In the genomic region with DNA sequence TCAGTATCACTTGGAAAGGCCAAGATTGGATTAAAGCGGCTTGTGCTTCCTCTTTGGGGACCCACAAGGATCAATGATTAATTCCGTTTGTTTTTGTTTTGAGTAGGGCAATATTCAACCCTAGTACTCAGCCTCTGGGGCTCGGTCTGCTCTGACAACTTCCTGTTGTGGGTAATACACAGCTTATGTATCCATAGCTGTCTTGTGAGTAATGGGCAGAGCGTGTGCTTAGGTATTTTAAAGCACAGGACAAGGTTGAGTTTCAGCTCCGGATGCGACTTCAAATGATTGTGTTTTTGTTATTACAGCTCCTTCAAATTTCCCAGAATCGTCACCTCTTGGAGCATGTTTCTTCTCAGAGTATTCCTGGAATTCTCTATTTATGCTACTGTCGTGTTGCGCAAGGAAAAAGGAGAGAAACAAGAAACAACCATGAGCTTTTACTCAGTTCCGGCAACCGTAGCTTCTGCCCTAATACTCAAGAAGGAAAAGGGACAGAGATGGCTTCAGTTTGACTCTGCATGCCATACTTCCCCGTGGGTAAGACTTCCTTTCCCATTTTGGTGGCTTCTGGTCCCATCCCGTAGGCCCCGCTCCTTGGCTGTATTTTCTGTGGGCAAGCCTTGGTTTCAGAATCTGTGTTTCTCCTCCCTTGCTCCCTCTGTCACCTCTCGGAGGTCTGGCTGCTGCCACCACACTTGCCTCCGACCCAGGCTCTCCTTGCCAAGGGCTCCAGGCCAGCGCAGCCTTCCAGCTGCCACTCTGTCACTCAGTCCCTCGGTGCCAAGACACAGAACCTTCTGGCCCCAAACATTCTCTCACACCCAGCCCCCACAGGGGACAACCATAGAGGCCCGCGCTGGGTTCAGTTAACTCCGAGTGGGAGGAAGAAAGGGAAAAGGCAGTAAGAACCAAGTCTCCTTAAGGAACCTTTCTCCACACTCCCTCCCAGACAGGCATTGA, we compare ENCODE assay signal across 10 mouse cellular contexts. TPM values are rescaled to one million over a fixed set of nuclear protein-coding genes. Genes with fewer than 3 reads are reported as not detected.
DNase-seq lines count a peak whose midpoint lies in the region; ATAC-seq and TF ChIP-seq lines count a peak whose summit lies in the region.
"Had no signal": no experiment of that assay in that cellular context is flagged by ENCODE, and none has a peak within 500 bp of the region (broad histone marks: within the 10 kb centered on the region; RNA-seq: fewer than 3 reads in every experiment).

No protein-coding gene starts in this region.

- H3K27ac ChIP-seq in hindbrain, postnatal 0 days, result no peak overlapping the region
- no peak overlapping the region for H3K27ac ChIP-seq in hindbrain, embryonic 10.5 days
- H3K27ac ChIP-seq in gastrocnemius, adult 2 months, result peak overlapping the region; percentile 91
- H3K27ac ChIP-seq: liver, embryonic 15.5 days; stomach, embryonic 15.5 days had no signal

- H3K4me2 ChIP-seq in hindbrain, postnatal 0 days (ENCODE audit: low read depth, low read length), result no peak overlapping the region
- H3K4me2 ChIP-seq: liver, embryonic 15.5 days; stomach, embryonic 15.5 days had no signal

- H3K27me3 ChIP-seq in hindbrain, postnatal 0 days (ENCODE audit: insufficient read depth, low read length), result no peaks in the 10 kb centered on the region
- H3K27me3 ChIP-seq in hindbrain, embryonic 10.5 days (ENCODE audit: insufficient read depth, poor library complexity, severe bottlenecking), result no peaks in the 10 kb centered on the region
- H3K27me3 ChIP-seq: liver, embryonic 15.5 days; stomach, embryonic 15.5 days had no signal

- no peak overlapping the region for H3K9ac ChIP-seq in hindbrain, postnatal 0 days (replicated peaks; ENCODE audit: low read length)
- H3K9ac ChIP-seq: liver, embryonic 15.5 days; stomach, embryonic 15.5 days had no signal

- no peaks in the 10 kb centered on the region for H3K36me3 ChIP-seq in hindbrain, postnatal 0 days (ENCODE audit: insufficient read depth, low read length)
- no peaks in the 10 kb centered on the region for H3K36me3 ChIP-seq in hindbrain, embryonic 10.5 days
- H3K36me3 ChIP-seq: liver, embryonic 15.5 days; stomach, embryonic 15.5 days had no signal

- intact Hi-C loops in gastrocnemius, adult 2 months (cut with DNase I), result no loop called here

- H3K9me3 ChIP-seq in hindbrain, postnatal 0 days (ENCODE audit: low read length), result no peaks in the 10 kb centered on the region
- no peaks in the 10 kb centered on the region for H3K9me3 ChIP-seq in hindbrain, embryonic 10.5 days
- H3K9me3 ChIP-seq: liver, embryonic 15.5 days; stomach, embryonic 15.5 days had no signal

- no peaks in the 10 kb centered on the region; the same call in 1 of the 2 replicates for H3K4me1 ChIP-seq in hindbrain, postnatal 0 days (ENCODE audit: insufficient read depth, low read length)
- H3K4me1 ChIP-seq in hindbrain, embryonic 10.5 days (replicated peaks), result 0 out of 2 replicates have a peak, but pooled peaks cover 6% of the 10 kb centered on the region
- H3K4me1 ChIP-seq: liver, embryonic 15.5 days; stomach, embryonic 15.5 days had no signal

- peak; percentile 74 for DNase-seq in hindbrain, postnatal 0 days (ENCODE audit: low spot score)
- no peak for DNase-seq in hindbrain, embryonic 10.5 days (ENCODE audit: low spot score)
- peak; percentile 42 to 65 for DNase-seq in adrenal gland, postnatal 36 days
- peak; percentile 95 for DNase-seq in gastrocnemius, adult 2 months
- DNase-seq in layer of hippocampus, adult 8-10 months (ENCODE audit: low spot score in 2 of 2), result peak; percentile 44 to 52
- DNase-seq in right cerebral cortex, postnatal 14 days, result peak; percentile 20
- DNase-seq in spleen, adult 12 weeks (ENCODE audit: low spot score), result no peak
- DNase-seq in thymus, postnatal 36 days, result no peak

- peak; percentile 82 for ATAC-seq in hindbrain, postnatal 0 days

- WGBS in hindbrain, postnatal 0 days, result 60% methylated on average over 21 of the region's 21 CpGs
- WGBS in hindbrain, embryonic 10.5 days, result 83% methylated on average over 21 of the region's 21 CpGs

- H3K4me3 ChIP-seq in hindbrain, postnatal 0 days (ENCODE audit: low read length), result no peak overlapping the region
- H3K4me3 ChIP-seq in hindbrain, embryonic 10.5 days, result no peak overlapping the region
- peak overlapping the region; percentile 67 for H3K4me3 ChIP-seq in gastrocnemius, adult 2 months
- H3K4me3 ChIP-seq: liver, embryonic 15.5 days; stomach, embryonic 15.5 days had no signal

- no peak for TF ChIP-seq CTCF in hindbrain, postnatal 0 days (IDR thresholded peaks at IDR 0.05; ENCODE audit: low read depth)
- TF ChIP-seq CTCF in gastrocnemius, adult 2 months (IDR thresholded peaks at IDR 0.05), result no peak

RNA-seq across cellular contexts. Expression of a gene that starts 22.8 kb away (rescaled TPM):
- 51.4 and 60.5 TPM in 2 replicates for total RNA-seq in hindbrain, postnatal 0 days (2014; rRNA removed)
- polyA plus RNA-seq in hindbrain, postnatal 0 days (2015; fragmentation: Nextera tagmentation; extraction: Ambion mirVana), result 5.2 and 5.7 TPM in 2 replicates
- polyA plus RNA-seq in hindbrain, embryonic 10.5 days (2016; fragmentation: Nextera tagmentation; extraction: Ambion mirVana), result 4.1 and 7.0 TPM in 2 replicates
- total RNA-seq in adrenal gland, postnatal 36 days (2021), result 10 to 100 TPM in 1 of 2 experiments, 1 to 10 TPM in 1; 6.1 to 10.4 TPM
- total RNA-seq in gastrocnemius, adult 2 months (2021), result 1 to 10 TPM; 4.6 to 4.7 TPM
- total RNA-seq in layer of hippocampus, adult 8-10 months (2022), result 10 to 100 TPM; 29.8 to 32.4 (median 31.2) TPM

RNA-seq across cellular contexts. Expression of a gene that starts 24.4 kb away (rescaled TPM):
- 4.7 and 8.4 TPM in 2 replicates for total RNA-seq in hindbrain, postnatal 0 days (2014; rRNA removed)
- 2.7 and 3.0 TPM in 2 replicates for polyA plus RNA-seq in hindbrain, postnatal 0 days (2015; fragmentation: Nextera tagmentation; extraction: Ambion mirVana)
- polyA plus RNA-seq in hindbrain, embryonic 10.5 days (2016; fragmentation: Nextera tagmentation; extraction: Ambion mirVana), result 0.55 and 1.1 TPM in 2 replicates
- 10 to 100 TPM; 20.2 to 27.0 TPM for total RNA-seq in adrenal gland, postnatal 36 days (2021)
- total RNA-seq in gastrocnemius, adult 2 months (2021), result 10 to 100 TPM in 1 of 2 experiments, 1 to 10 TPM in 1; 10.0 to 11.1 TPM
- total RNA-seq in layer of hippocampus, adult 8-10 months (2022), result 1 to 10 TPM; 4.1 to 7.0 (median 4.9) TPM

RNA-seq across cellular contexts. Expression of a gene that starts 36.3 kb away (rescaled TPM):
- total RNA-seq in hindbrain, postnatal 0 days (2014; rRNA removed), result 77.1 and 84.2 TPM in 2 replicates
- polyA plus RNA-seq in hindbrain, postnatal 0 days (2015; fragmentation: Nextera tagmentation; extraction: Ambion mirVana), result 81.2 and 82.2 TPM in 2 replicates
- polyA plus RNA-seq in hindbrain, embryonic 10.5 days (2016; fragmentation: Nextera tagmentation; extraction: Ambion mirVana), result 84.4 and 101 TPM in 2 replicates
- 10 to 100 TPM; 53.6 to 57.3 TPM for total RNA-seq in adrenal gland, postnatal 36 days (2021)
- total RNA-seq in gastrocnemius, adult 2 months (2021), result 10 to 100 TPM; 10.5 to 12.8 TPM
- total RNA-seq in layer of hippocampus, adult 8-10 months (2022), result 100 to 1,000 TPM; 102 to 126 (median 112) TPM

Comparison
In these comparisons a context has a peak if more than half of its experiments do, and no peak if none do; other contexts are left out.
1. DNase-seq: peak in hindbrain, postnatal 0 days (single experiment), adrenal gland, postnatal 36 days (2 of 2), gastrocnemius, adult 2 months (single experiment), layer of hippocampus, adult 8-10 months (2 of 2) and right cerebral cortex, postnatal 14 days (single experiment); none in hindbrain, embryonic 10.5 days (single experiment), spleen, adult 12 weeks (single experiment) and thymus, postnatal 36 days (0 of 2).